Mouse (Mus musculus): ENCODE data around the gene Coa4. TPM values are rescaled to one million over a fixed set of nuclear protein-coding genes. Genes with fewer than 3 reads are reported as not detected.

The Coa4 gene
- polyA plus RNA-seq, 1 experiment from 2014 or later, result 17.0 TPM

DNA sequence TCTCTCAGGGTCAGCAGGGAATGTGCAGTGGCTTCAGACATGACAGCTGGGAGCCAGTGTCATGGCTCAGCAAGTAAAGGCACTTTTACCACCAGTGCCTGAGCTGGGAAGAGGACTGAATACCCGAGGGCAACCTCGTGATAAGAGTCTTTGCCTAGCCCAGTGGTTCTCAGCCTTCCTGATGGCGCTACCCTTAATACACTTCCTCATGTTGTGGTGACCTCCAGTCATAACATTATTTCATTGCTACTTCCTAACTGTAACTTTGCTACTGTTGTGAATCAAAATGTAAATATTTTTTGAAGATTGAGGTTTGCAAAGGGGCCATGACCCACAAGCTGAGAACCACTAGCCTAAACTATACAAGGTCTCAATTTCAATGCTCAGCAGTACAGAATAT, 28.2 kb upstream of the Coa4 start:
- WGBS, result 85% methylated on average over 3 of the region's 3 CpGs

GRCm38 (mm10) chr7:100511602-100512001, 25.3 kb upstream of the Coa4 start:
- no peak overlapping the region for H3K9ac ChIP-seq
- no peak overlapping the region for H3K27ac ChIP-seq
- no peaks in the 10 kb centered on the region for H3K27me3 ChIP-seq
- no peaks in the 10 kb centered on the region for H3K36me3 ChIP-seq (ENCODE audit: poor library complexity, severe bottlenecking)
- ATAC-seq, result no peak
- no peak overlapping the region for H3K4me3 ChIP-seq
- no peaks in the 10 kb centered on the region for H3K4me1 ChIP-seq
- WGBS, result 86% methylated on average over 8 of the region's 8 CpGs
- no peak overlapping the region for H3K4me2 ChIP-seq
- no peaks in the 10 kb centered on the region for H3K9me3 ChIP-seq (replicated peaks)

More for the DNA sequence above, 28.2 kb upstream of the Coa4 start:
- H3K27me3 ChIP-seq, result no peaks in the 10 kb centered on the region
- H3K4me1 ChIP-seq, result no peaks in the 10 kb centered on the region
- H3K27ac ChIP-seq, result no peak overlapping the region
- ATAC-seq, result no peak
- H3K9ac ChIP-seq, result no peak overlapping the region
- H3K36me3 ChIP-seq (ENCODE audit: poor library complexity, severe bottlenecking), result no peaks in the 10 kb centered on the region
- no peak overlapping the region for H3K4me2 ChIP-seq
- no peaks in the 10 kb centered on the region for H3K9me3 ChIP-seq (replicated peaks)
- no peak overlapping the region for H3K4me3 ChIP-seq

DNA sequence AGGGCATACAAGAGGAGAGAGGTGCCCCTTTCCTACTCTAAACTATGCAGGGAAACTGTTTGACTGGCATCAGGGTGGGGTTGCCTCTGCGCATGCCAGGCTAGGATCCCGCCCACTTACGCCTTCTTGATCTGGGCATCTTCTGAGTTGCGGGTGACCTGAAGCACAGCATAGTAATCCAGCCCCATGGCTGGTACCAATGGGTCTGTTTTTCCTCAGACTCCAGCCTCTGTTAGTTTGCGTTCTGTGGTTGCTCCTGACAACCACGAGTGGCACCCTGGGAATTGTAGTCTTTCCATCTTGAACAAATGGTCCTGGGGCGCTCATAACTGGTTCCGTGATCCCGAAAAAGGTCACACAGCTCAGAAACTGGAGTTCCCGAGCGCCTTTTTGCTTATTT, 22.3 kb upstream of the Coa4 start, which contains the start of gene Dnajb13:
Gene Dnajb13, minus strand, starts transcription at position 388 of the 400 bp plus-strand sequence.
- no peaks in the 10 kb centered on the region for H3K4me1 ChIP-seq
- no peaks in the 10 kb centered on the region for H3K36me3 ChIP-seq (ENCODE audit: poor library complexity, severe bottlenecking)
- ATAC-seq, result no peak
- H3K4me2 ChIP-seq, result peak within 1 kb of the TSS; percentile 16; the same call in 1 of the 2 replicates
- H3K4me3 ChIP-seq, result no peak within 1 kb of the TSS
- no peak within 1 kb of the TSS for H3K9ac ChIP-seq
- no peak within 1 kb of the TSS for H3K27ac ChIP-seq
- no peaks in the 10 kb centered on the region for H3K27me3 ChIP-seq
- H3K9me3 ChIP-seq (replicated peaks), result no peaks in the 10 kb centered on the region
- WGBS, result 49% methylated on average over 11 of the region's 11 CpGs

GRCm38 (mm10) chr7:100520204-100520603, 16.7 kb upstream of the Coa4 start:
- no peaks in the 10 kb centered on the region for H3K27me3 ChIP-seq
- H3K4me3 ChIP-seq, result no peak overlapping the region
- WGBS, result 66% methylated on average over 7 of the region's 7 CpGs
- H3K9me3 ChIP-seq (replicated peaks), result no peaks in the 10 kb centered on the region
- no peak overlapping the region for H3K4me2 ChIP-seq
- 0 out of 2 replicates have a peak, but pooled peaks have one; percentile 13 for ATAC-seq
- no peaks in the 10 kb centered on the region for H3K4me1 ChIP-seq
- no peak overlapping the region for H3K9ac ChIP-seq
- H3K36me3 ChIP-seq (ENCODE audit: poor library complexity, severe bottlenecking), result no peaks in the 10 kb centered on the region
- H3K27ac ChIP-seq, result no peak overlapping the region

- Histone ChIP-seq H3K36me3 (ENCODE audit: poor library complexity, severe bottlenecking) (no peaks in the 10 kb centered on the region), H3K4me2 (no peak overlapping the region), H3K4me1 (no peaks in the 10 kb centered on the region), H3K4me3 (no peak overlapping the region), H3K9ac (no peak overlapping the region), H3K27ac (no peak overlapping the region), H3K27me3 (no peaks in the 10 kb centered on the region), H3K9me3 (replicated peaks) (no peaks in the 10 kb centered on the region)
- peak; percentile 41; the same call in 1 of the 2 replicates for ATAC-seq
- WGBS, result 24% methylated on average over 10 of the region's 10 CpGs
Observed at GRCm38 (mm10) chr7:100520663-100521285, 16.1 kb upstream of the Coa4 start.

DNA sequence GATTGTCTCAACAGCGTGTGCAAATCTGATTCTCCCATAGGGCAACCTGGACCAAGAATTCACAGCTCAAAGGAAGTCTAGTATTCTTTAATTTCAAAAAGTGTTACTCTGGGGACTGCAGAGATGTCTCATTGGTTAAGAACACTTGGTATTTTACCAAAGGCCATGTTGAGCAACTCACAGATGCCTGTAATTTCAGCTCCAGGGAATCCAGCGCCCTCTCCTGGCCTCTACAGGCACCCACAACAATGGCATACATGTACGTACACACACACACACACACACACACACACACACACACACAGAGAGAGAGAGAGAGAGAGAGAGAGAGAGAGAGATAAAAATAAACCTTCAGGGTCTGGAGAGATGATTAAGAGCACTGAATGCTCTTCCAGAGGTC, 14.6 kb upstream of the Coa4 start:
- no peaks in the 10 kb centered on the region for H3K36me3 ChIP-seq (ENCODE audit: poor library complexity, severe bottlenecking)
- no peak overlapping the region for H3K4me3 ChIP-seq
- no peaks in the 10 kb centered on the region for H3K27me3 ChIP-seq
- H3K9ac ChIP-seq, result no peak overlapping the region
- no peak overlapping the region for H3K4me2 ChIP-seq
- 68% methylated on average over 3 of the region's 3 CpGs for WGBS
- no peaks in the 10 kb centered on the region for H3K9me3 ChIP-seq (replicated peaks)
- no peak for ATAC-seq
- no peaks in the 10 kb centered on the region for H3K4me1 ChIP-seq
- no peak overlapping the region for H3K27ac ChIP-seq

DNA sequence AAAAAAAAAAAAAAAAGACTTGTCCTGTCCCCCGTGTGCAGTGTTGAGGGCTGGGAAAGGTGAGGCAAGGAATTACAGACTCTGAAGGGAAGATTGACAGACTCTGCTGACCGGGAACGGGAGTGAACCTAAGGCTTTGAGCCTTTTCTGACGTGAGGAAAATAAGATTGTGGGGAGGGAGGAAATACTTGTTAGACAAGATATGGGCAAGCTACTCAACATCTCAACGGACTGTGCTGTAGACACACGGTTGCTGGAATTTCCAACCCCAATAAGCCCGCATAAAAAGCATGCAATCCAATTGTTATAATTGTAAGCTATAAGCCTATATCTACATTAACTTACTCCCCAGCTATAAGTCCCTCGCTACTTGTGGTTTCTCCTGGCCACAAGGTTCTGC, 12.2 kb upstream of the Coa4 start:
- Histone ChIP-seq H3K4me1 (no peaks in the 10 kb centered on the region), H3K4me3 (no peak overlapping the region), H3K4me2 (no peak overlapping the region), H3K9me3 (replicated peaks) (no peaks in the 10 kb centered on the region), H3K36me3 (ENCODE audit: poor library complexity, severe bottlenecking) (no peaks in the 10 kb centered on the region), H3K9ac (no peak overlapping the region), H3K27ac (no peak overlapping the region), H3K27me3 (no peaks in the 10 kb centered on the region)
- ATAC-seq, result no peak
- 79% methylated on average over 8 of the region's 8 CpGs for WGBS

GRCm38 (mm10) chr7:100530766-100531165, 6.1 kb upstream of the Coa4 start:
- Histone ChIP-seq H3K27me3 (no peaks in the 10 kb centered on the region), H3K9me3 (replicated peaks) (no peaks in the 10 kb centered on the region), H3K27ac (no peak overlapping the region), H3K4me1 (no peaks in the 10 kb centered on the region), H3K9ac (no peak overlapping the region), H3K4me2 (no peak overlapping the region), H3K36me3 (ENCODE audit: poor library complexity, severe bottlenecking) (no peaks in the 10 kb centered on the region), H3K4me3 (no peak overlapping the region)
- no peak for ATAC-seq
- WGBS, result 96% methylated on average over 5 of the region's 5 CpGs

DNA sequence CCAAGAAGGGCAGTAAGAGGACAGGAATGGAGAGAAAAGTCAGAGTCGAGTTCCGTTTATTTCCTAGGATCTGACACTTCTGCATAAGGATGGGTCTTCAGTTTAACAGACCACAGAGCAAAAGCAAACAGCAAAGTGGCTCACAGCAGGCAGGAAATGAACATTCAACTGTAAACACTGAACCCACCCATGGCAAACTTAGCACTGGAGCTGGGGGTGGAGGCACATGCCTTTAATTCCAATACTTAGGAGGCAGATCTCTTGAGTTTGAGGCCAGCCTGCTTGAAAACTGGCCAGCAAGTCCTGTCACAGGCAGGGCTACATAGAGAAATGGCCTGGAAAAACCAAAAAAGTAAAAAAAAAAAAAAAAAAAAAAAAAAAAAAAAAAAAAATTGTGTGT, 3.4 kb upstream of the Coa4 start:
- ATAC-seq, result no peak
- Histone ChIP-seq H3K4me1 (peaks cover 11% of the 10 kb centered on the region), H3K4me3 (no peak overlapping the region), H3K27ac (no peak overlapping the region), H3K4me2 (no peak overlapping the region), H3K9me3 (replicated peaks) (no peaks in the 10 kb centered on the region), H3K9ac (no peak overlapping the region), H3K27me3 (no peaks in the 10 kb centered on the region), H3K36me3 (ENCODE audit: poor library complexity, severe bottlenecking) (no peaks in the 10 kb centered on the region)
- 84% methylated on average over 2 of the region's 2 CpGs for WGBS

GRCm38 (mm10) chr7:100534216-100534615, 2.7 kb upstream of the Coa4 start:
- Histone ChIP-seq H3K27ac (no peak overlapping the region), H3K9me3 (replicated peaks) (no peaks in the 10 kb centered on the region), H3K9ac (no peak overlapping the region), H3K4me1 (peaks cover 11% of the 10 kb centered on the region), H3K4me2 (no peak overlapping the region), H3K36me3 (ENCODE audit: poor library complexity, severe bottlenecking) (peaks cover 6% of the 10 kb centered on the region), H3K4me3 (no peak overlapping the region), H3K27me3 (no peaks in the 10 kb centered on the region)
- no peak for ATAC-seq
- WGBS, result 80% methylated on average over 3 of the region's 3 CpGs

- no peak for ATAC-seq
- Histone ChIP-seq H3K9me3 (replicated peaks) (no peaks in the 10 kb centered on the region), H3K4me2 (peak overlapping the region; percentile 67; the same call in 1 of the 2 replicates), H3K9ac (no peak overlapping the region), H3K27ac (no peak overlapping the region), H3K4me3 (peak overlapping the region; percentile 71; the same call in 1 of the 2 replicates), H3K27me3 (no peaks in the 10 kb centered on the region), H3K4me1 (peaks cover 11% of the 10 kb centered on the region), H3K36me3 (ENCODE audit: poor library complexity, severe bottlenecking) (peaks cover 15% of the 10 kb centered on the region)
- WGBS, result 83% methylated on average over 2 of the region's 2 CpGs
Observed at GRCm38 (mm10) chr7:100535831-100536230, 1.0 kb upstream of the Coa4 start.

DNA sequence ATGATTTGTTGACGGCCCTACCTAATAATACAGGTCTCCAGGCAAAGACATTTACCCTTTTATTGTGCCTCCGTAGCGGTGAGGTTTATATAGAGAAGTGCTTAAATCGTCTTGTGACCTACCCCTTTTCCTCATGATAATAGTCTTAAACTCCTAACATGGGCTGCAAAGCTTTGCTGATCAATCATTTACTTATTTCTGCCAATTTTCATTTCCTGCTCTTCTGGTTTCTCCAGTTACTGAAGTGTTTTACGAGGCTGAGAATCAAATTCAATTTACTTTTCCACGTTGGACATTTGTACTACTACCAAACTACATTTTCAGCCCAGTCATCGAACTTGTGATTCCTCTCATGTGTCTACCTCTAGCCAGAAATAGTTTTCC, 640 bp downstream of the Coa4 start:
- ATAC-seq, result no peak
- peaks cover 15% of the 10 kb centered on the region for H3K36me3 ChIP-seq (ENCODE audit: poor library complexity, severe bottlenecking)
- H3K4me2 ChIP-seq, result peak overlapping the region; percentile 67
- H3K9ac ChIP-seq, result peak overlapping the region; percentile 83
- 32% methylated on average over 7 of the region's 7 CpGs for WGBS
- H3K4me3 ChIP-seq, result peak overlapping the region; percentile 71
- H3K27ac ChIP-seq, result peak overlapping the region; percentile 87
- H3K27me3 ChIP-seq, result no peaks in the 10 kb centered on the region
- no peaks in the 10 kb centered on the region for H3K9me3 ChIP-seq (replicated peaks)
- peaks cover 11% of the 10 kb centered on the region for H3K4me1 ChIP-seq

DNA sequence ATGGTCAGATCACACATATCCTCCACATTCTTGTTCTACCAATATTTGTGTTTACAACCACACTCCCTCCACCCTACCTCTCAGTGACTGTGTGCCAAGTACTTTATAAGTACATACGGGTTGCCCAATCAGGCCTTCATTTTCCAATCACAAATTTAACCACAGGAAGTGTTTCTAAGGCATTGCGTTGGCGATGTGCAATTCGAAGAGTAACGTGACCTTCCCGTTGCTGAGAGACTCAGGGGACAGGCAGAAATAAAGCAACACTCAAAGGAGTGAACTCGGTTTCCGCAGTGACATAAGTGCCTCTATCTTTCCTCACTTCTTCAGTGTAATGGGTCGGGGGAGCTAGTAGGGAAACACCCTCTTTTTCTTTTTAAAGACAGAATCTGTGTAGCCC, 2.6 kb downstream of the Coa4 start:
- H3K4me1 ChIP-seq, result peaks cover 11% of the 10 kb centered on the region
- H3K4me3 ChIP-seq, result no peak overlapping the region
- H3K9ac ChIP-seq, result no peak overlapping the region
- H3K9me3 ChIP-seq (replicated peaks), result no peaks in the 10 kb centered on the region
- no peaks in the 10 kb centered on the region for H3K27me3 ChIP-seq
- H3K36me3 ChIP-seq (ENCODE audit: poor library complexity, severe bottlenecking), result peaks cover 15% of the 10 kb centered on the region
- no peak overlapping the region for H3K27ac ChIP-seq
- 94% methylated on average over 9 of the region's 9 CpGs for WGBS
- H3K4me2 ChIP-seq, result no peak overlapping the region
- no peak for ATAC-seq
